Mouse (Mus musculus): ENCODE data around the gene Hoxd9. TPM values are rescaled to one million over a fixed set of nuclear protein-coding genes. Genes with fewer than 3 reads are reported as not detected.

Gene Hoxd9
- polyA plus RNA-seq, 1 experiment from 2014 or later: not detected

- DNase-seq (ENCODE audit: extremely low spot score, low spot score): no peak
- no peak overlapping the region for H3K4me3 ChIP-seq
- peaks cover 7% of the 10 kb centered on the region for H3K4me1 ChIP-seq
- WGBS: 0% methylated on average over 16 of the region's 16 CpGs
- no peaks in the 10 kb centered on the region for H3K9me3 ChIP-seq
- H3K27ac ChIP-seq: no peak overlapping the region
- no peaks in the 10 kb centered on the region for H3K36me3 ChIP-seq (replicated peaks)
- H3K27me3 ChIP-seq (ENCODE audit: poor library complexity, severe bottlenecking): peaks cover 100% of the 10 kb centered on the region
Observed at GRCm38 (mm10) chr2:74733317-74733661, 35.8 kb downstream of the Hoxd9 start.

- peaks cover 7% of the 10 kb centered on the region for H3K4me1 ChIP-seq
- H3K4me3 ChIP-seq: no peak overlapping the region
- no peak overlapping the region for H3K27ac ChIP-seq
- no peaks in the 10 kb centered on the region for H3K9me3 ChIP-seq
- DNase-seq (ENCODE audit: extremely low spot score, low spot score): peak; percentile 34
- no peaks in the 10 kb centered on the region for H3K36me3 ChIP-seq (replicated peaks)
- peaks cover 100% of the 10 kb centered on the region for H3K27me3 ChIP-seq (ENCODE audit: poor library complexity, severe bottlenecking)
- 1% methylated on average over 6 of the region's 6 CpGs for WGBS
Observed at GRCm38 (mm10) chr2:74733765-74734164, 36.2 kb downstream of the Hoxd9 start.

- 1% methylated on average over 13 of the region's 13 CpGs for WGBS
- Histone ChIP-seq H3K36me3 (replicated peaks) (no peaks in the 10 kb centered on the region), H3K4me1 (peaks cover 7% of the 10 kb centered on the region), H3K9me3 (no peaks in the 10 kb centered on the region), H3K27ac (no peak overlapping the region), H3K27me3 (ENCODE audit: poor library complexity, severe bottlenecking) (peaks cover 100% of the 10 kb centered on the region), H3K4me3 (no peak overlapping the region)
- DNase-seq (ENCODE audit: extremely low spot score, low spot score): no peak
Observed at GRCm38 (mm10) chr2:74734451-74734850, 36.9 kb downstream of the Hoxd9 start.

- Histone ChIP-seq H3K4me3 (no peak overlapping the region), H3K27ac (no peak overlapping the region), H3K36me3 (replicated peaks) (no peaks in the 10 kb centered on the region)
Observed at GRCm38 (mm10) chr2:74734996-74735811, 37.7 kb downstream of the Hoxd9 start.

GRCm38 (mm10) chr2:74735851-74736687 lies 38.5 kb downstream of the Hoxd9 start:
- Histone ChIP-seq H3K9me3 (no peaks in the 10 kb centered on the region), H3K4me3 (no peak overlapping the region; the same call in 1 of the 2 replicates), H3K27ac (no peak overlapping the region), H3K4me1 (peaks cover 11% of the 10 kb centered on the region), H3K27me3 (ENCODE audit: poor library complexity, severe bottlenecking) (peaks cover 100% of the 10 kb centered on the region), H3K36me3 (replicated peaks) (no peaks in the 10 kb centered on the region)
- under 1% methylated on average over 42 of the region's 42 CpGs for WGBS
- DNase-seq (ENCODE audit: extremely low spot score, low spot score): peak; percentile 65

More at GRCm38 (mm10) chr2:74734996-74735811, 37.7 kb downstream of the Hoxd9 start:
- Histone ChIP-seq H3K27me3 (ENCODE audit: poor library complexity, severe bottlenecking) (peaks cover 100% of the 10 kb centered on the region), H3K9me3 (no peaks in the 10 kb centered on the region), H3K4me1 (peaks cover 8% of the 10 kb centered on the region)
- peak; percentile 60 for DNase-seq (ENCODE audit: extremely low spot score, low spot score)
- under 1% methylated on average over 27 of the region's 27 CpGs for WGBS

- H3K4me1 ChIP-seq: peaks cover 11% of the 10 kb centered on the region
- H3K9me3 ChIP-seq: no peaks in the 10 kb centered on the region
- peak; percentile 33 for DNase-seq (ENCODE audit: extremely low spot score, low spot score)
- 2% methylated on average over 15 of the region's 15 CpGs for WGBS
- H3K4me3 ChIP-seq: no peak overlapping the region
- H3K36me3 ChIP-seq (replicated peaks): no peaks in the 10 kb centered on the region
- H3K27ac ChIP-seq: no peak overlapping the region
- H3K27me3 ChIP-seq (ENCODE audit: poor library complexity, severe bottlenecking): peaks cover 100% of the 10 kb centered on the region
Observed at GRCm38 (mm10) chr2:74736688-74737577, 39.4 kb downstream of the Hoxd9 start.

- Histone ChIP-seq H3K27ac (no peak overlapping the region), H3K4me1 (peaks cover 11% of the 10 kb centered on the region), H3K36me3 (replicated peaks) (no peaks in the 10 kb centered on the region), H3K4me3 (no peak overlapping the region), H3K9me3 (no peaks in the 10 kb centered on the region), H3K27me3 (ENCODE audit: poor library complexity, severe bottlenecking) (peaks cover 100% of the 10 kb centered on the region)
- WGBS: under 1% methylated on average over 7 of the region's 7 CpGs
- DNase-seq (ENCODE audit: extremely low spot score, low spot score): peak; percentile 48
Observed at GRCm38 (mm10) chr2:74737578-74738070, 40.1 kb downstream of the Hoxd9 start.

GRCm38 (mm10) chr2:74738623-74739475 lies 41.3 kb downstream of the Hoxd9 start:
- peak; percentile 34 for DNase-seq (ENCODE audit: extremely low spot score, low spot score)
- Histone ChIP-seq H3K4me3 (no peak overlapping the region), H3K4me1 (peaks cover 11% of the 10 kb centered on the region), H3K27me3 (ENCODE audit: poor library complexity, severe bottlenecking) (peaks cover 100% of the 10 kb centered on the region), H3K27ac (no peak overlapping the region), H3K9me3 (no peaks in the 10 kb centered on the region), H3K36me3 (replicated peaks) (no peaks in the 10 kb centered on the region)
- under 1% methylated on average over 20 of the region's 20 CpGs for WGBS

- Histone ChIP-seq H3K4me1 (peaks cover 11% of the 10 kb centered on the region), H3K27me3 (ENCODE audit: poor library complexity, severe bottlenecking) (peaks cover 100% of the 10 kb centered on the region), H3K9me3 (no peaks in the 10 kb centered on the region), H3K36me3 (replicated peaks) (no peaks in the 10 kb centered on the region), H3K4me3 (no peak overlapping the region), H3K27ac (no peak overlapping the region)
- no peak for DNase-seq (ENCODE audit: extremely low spot score, low spot score)
- 2% methylated on average over 2 of the region's 2 CpGs for WGBS
Observed at GRCm38 (mm10) chr2:74739476-74739800, 41.9 kb downstream of the Hoxd9 start.

GRCm38 (mm10) chr2:74739869-74740268 lies 42.3 kb downstream of the Hoxd9 start:
- H3K36me3 ChIP-seq (replicated peaks): no peaks in the 10 kb centered on the region
- H3K9me3 ChIP-seq: no peaks in the 10 kb centered on the region
- 1% methylated on average over 14 of the region's 14 CpGs for WGBS
- no peak overlapping the region for H3K27ac ChIP-seq
- no peak overlapping the region for H3K4me3 ChIP-seq
- H3K27me3 ChIP-seq (ENCODE audit: poor library complexity, severe bottlenecking): peaks cover 100% of the 10 kb centered on the region
- peak; percentile 31 for DNase-seq (ENCODE audit: extremely low spot score, low spot score)
- peaks cover 11% of the 10 kb centered on the region for H3K4me1 ChIP-seq

- H3K27me3 ChIP-seq (ENCODE audit: poor library complexity, severe bottlenecking): peaks cover 100% of the 10 kb centered on the region
- H3K27ac ChIP-seq: no peak overlapping the region
- DNase-seq (ENCODE audit: extremely low spot score, low spot score): peak; percentile 54
- no peak overlapping the region for H3K4me3 ChIP-seq
- peaks cover 11% of the 10 kb centered on the region for H3K4me1 ChIP-seq
- no peaks in the 10 kb centered on the region for H3K36me3 ChIP-seq (replicated peaks)
- WGBS: under 1% methylated on average over 43 of the region's 43 CpGs
- no peaks in the 10 kb centered on the region for H3K9me3 ChIP-seq
Observed at GRCm38 (mm10) chr2:74740311-74741091, 43.0 kb downstream of the Hoxd9 start.
